Mouse (Mus musculus) liver, embryonic 14.5 days (tissue): Measurements from ENCODE around the gene Lhfpl2. TPM values are rescaled to one million over a fixed set of nuclear protein-coding genes. Genes with fewer than 3 reads are reported as not detected.
A peak's percentile ranks its signal among the peaks of the same experiment; 100 is the strongest.

Experiments
- ATAC-seq: fragments of 200-750 bp; cut with Nextera tagmentation; 2 replicates; pipeline ENCODE4 v1.8.0; 2017; ENCODE audit warnings: moderate number of reproducible peaks, mild to moderate bottlenecking, moderate library complexity; ENCODE audit not compliant: insufficient read depth
- DNase-seq, 3 experiments: peaks; one replicate each; pipeline ENCODE4 v3.0.0-alpha.2; 2012 to 2013; ENCODE audit warnings: low read depth in 3 of 3, low spot score in 3 of 3
- H3K27ac ChIP-seq: fragments of 300-500 bp; sonication (generic); 2 replicates; pipeline ENCODE4 v1.5.1; 2014; ENCODE audit warnings: moderate library complexity, mild to moderate bottlenecking, control low read depth, inconsistent platforms
- H3K27me3 ChIP-seq: fragments of 300-500 bp; sonication (generic); 2 replicates; pipeline ENCODE4 v1.6.1; 2014; ENCODE audit warnings: mild to moderate bottlenecking, low read length, moderate library complexity; ENCODE audit not compliant: control insufficient read depth, insufficient read depth
- H3K36me3 ChIP-seq: fragments of 300-500 bp; sonication (generic); replicated peaks from 2 replicates; pipeline ENCODE4 v1.6.1; 2014; ENCODE audit warnings: low read depth; ENCODE audit not compliant: control insufficient read depth, insufficient read depth
- H3K4me1 ChIP-seq, 2 experiments: fragments of 200-500 bp in 1 of 2; fragments of 300-500 bp in 1 of 2; sonication (generic) in 1 of 2; replicated peaks; 2 replicates each; pipeline ENCODE4 v1.6.1; 2012 to 2014; ENCODE audit warnings: antibody characterized with exemption in 1 of 2, inconsistent platforms in 1 of 2, low read length in 1 of 2; ENCODE audit not compliant: control insufficient read depth in 2 of 2, insufficient read depth in 2 of 2
- H3K4me2 ChIP-seq: fragments of 300-500 bp; sonication (generic); 2 replicates; pipeline ENCODE4 v1.6.1; 2014; ENCODE audit warnings: low read depth, mild to moderate bottlenecking, control low read depth, moderate library complexity
- H3K4me3 ChIP-seq, 2 experiments: fragments of 200-500 bp in 1 of 2; fragments of 300-500 bp in 1 of 2; sonication (generic) in 1 of 2; 2 replicates each; pipeline ENCODE4 v1.5.1; 2012 to 2014; ENCODE audit warnings: low read depth in 2 of 2, low read length in 2 of 2, mild to moderate bottlenecking in 2 of 2, control low read depth in 1 of 2, inconsistent platforms in 1 of 2, moderate library complexity in 1 of 2; ENCODE audit not compliant: insufficient read depth in 1 of 2
- H3K9ac ChIP-seq: fragments of 300-500 bp; sonication (generic); replicated peaks from 2 replicates; pipeline ENCODE4 v1.6.1; 2014; ENCODE audit warnings: mild to moderate bottlenecking, control low read depth, moderate library complexity
- H3K9me3 ChIP-seq: fragments of 300-500 bp; sonication (generic); 2 replicates; pipeline ENCODE4 v1.6.1; 2016; ENCODE audit warnings: low read length, mixed read lengths; ENCODE audit not compliant: control insufficient read depth
- CTCF ChIP-seq: IDR thresholded peaks from 2 replicates; pipeline ENCODE4 v1.5.1; 2016; ENCODE audit warnings: antibody characterized with exemption, low read depth, control low read depth
- EP300 ChIP-seq: IDR thresholded peaks from 2 replicates; pipeline ENCODE4 v1.6.1; 2016; ENCODE audit warnings: antibody characterized with exemption, low read depth
- WGBS: fragments of 180-500 bp; shearing (Covaris S2); extraction: QIAGEN DNeasy Blood & Tissue Kit; methylation state at CpG from one replicate; pipeline ENCODE4 v1.1.7; 2014; ENCODE audit not compliant: insufficient replicate concordance; 5-methylcytosine and 5-hydroxymethylcytosine counted together
- polyA plus RNA-seq, 2 experiments: library from polyadenylated mRNA; depleted of rRNA in 1 of 2; stranded (reverse) in 1 of 2; unstranded in 1 of 2; fragments of >200 nt; fragmentation: Nextera tagmentation in 1 of 2; extraction: Ambion mirVana in 1 of 2; gene quantifications; 2 replicates each; pipeline versions ENCODE4 v1.2.1 to v1.2.3; 2012 to 2014

Gene Lhfpl2
- polyA plus RNA-seq, 2 experiments = 2.4 to 3.2 TPM

DNA sequence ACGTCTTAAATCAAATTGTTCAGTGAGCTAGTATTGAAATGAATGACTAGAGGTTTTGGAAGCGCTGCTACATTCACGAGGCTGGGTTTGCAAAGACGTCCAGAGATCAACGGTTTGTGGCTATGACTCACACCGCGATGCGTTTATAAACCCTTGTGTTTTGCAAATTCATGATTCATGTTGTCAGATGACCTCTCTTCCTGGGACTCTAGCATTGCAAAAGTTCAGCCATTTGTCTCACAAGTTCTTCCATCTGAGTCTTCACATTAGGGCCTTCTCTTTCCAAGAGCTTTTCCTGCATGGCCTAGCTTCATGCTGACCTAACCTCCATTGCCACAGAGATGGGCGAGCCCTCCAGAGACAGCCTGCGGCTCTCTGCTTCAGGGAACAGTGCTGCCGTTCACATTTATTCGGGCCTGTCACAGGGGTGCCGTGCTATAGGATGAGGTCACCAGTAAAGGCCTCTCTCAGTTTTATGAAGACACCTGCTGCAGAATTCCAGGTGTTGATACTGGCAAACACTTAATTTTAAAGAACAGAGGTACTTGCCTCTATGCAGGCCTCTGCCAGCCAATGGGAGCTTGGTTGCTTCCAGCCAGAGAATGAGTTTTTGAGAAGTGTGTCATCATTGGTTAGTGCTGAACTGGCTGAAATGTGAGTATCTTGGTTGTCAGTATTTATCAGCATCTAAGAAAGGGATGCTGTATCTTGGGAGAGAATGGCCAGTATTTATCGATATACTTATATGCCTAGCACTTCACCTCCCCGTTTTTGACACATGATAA, 97.1 kb downstream of the Lhfpl2 start:
- Histone ChIP-seq H3K4me1 (peaks cover 0 to 3% of the 10 kb centered on the region in 2 experiments; a peak in 2 of 4 replicates), H3K27me3 (no peaks in the 10 kb centered on the region), H3K27ac (no peak overlapping the region), H3K9me3 (no peaks in the 10 kb centered on the region), H3K4me3 (no peak overlapping the region), H3K4me2 (no peak overlapping the region), H3K36me3 (no peaks in the 10 kb centered on the region), H3K9ac (no peak overlapping the region)
- WGBS = 67% methylated on average over 15 of the region's 15 CpGs
- ATAC-seq (no peak), DNase-seq (no peak)
- TF ChIP-seq EP300 (no peak), CTCF (no peak)

DNA sequence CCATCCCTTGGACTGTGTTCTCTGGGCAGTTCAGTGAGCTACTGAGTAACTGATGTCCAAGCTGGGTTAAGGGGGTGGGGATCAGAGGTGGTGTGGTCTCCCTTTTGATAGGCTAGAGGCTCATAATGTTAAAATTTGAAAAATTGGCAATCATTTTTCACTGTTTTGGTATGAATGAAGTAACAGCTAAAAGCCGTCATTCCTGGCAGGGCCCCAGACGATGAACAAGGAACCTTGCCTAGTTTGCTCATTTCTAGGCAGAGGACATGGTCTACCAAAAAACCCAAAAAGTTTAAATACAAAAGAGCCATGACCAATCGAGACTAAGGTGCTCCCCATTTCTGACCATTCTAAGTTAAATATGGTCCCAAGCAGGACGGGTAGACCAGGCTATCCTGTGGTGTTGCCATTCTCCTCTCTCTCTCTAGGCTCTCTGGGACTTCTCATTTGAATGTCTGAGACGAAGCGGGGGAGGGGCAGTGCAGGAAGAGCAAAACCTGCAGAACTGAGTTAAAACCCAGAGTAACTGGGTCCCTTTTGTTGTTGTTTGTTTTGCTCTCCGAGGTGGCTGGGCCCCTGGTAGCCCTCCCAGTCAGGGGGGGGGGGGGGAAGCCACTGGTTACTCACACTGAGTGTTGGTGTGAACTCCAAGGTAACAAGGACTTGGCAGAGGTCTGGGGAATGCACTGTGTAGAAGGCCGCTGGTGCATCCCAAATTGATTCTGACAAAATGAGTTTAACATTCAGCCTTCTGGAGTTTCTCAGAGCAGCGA, 98.2 kb downstream of the Lhfpl2 start:
- Histone ChIP-seq H3K36me3 (no peaks in the 10 kb centered on the region), H3K9ac (no peak overlapping the region), H3K27me3 (no peaks in the 10 kb centered on the region), H3K27ac (no peak overlapping the region), H3K4me2 (no peak overlapping the region), H3K4me1 (peaks cover 0 to 8% of the 10 kb centered on the region in 2 experiments; a peak in 2 of 4 replicates), H3K9me3 (no peaks in the 10 kb centered on the region), H3K4me3 (no peak overlapping the region)
- TF ChIP-seq CTCF = no peak
- no peak for TF ChIP-seq EP300
- DNase-seq = no peak
- ATAC-seq = no peak
- 50% methylated on average over 9 of the region's 9 CpGs for WGBS

DNA sequence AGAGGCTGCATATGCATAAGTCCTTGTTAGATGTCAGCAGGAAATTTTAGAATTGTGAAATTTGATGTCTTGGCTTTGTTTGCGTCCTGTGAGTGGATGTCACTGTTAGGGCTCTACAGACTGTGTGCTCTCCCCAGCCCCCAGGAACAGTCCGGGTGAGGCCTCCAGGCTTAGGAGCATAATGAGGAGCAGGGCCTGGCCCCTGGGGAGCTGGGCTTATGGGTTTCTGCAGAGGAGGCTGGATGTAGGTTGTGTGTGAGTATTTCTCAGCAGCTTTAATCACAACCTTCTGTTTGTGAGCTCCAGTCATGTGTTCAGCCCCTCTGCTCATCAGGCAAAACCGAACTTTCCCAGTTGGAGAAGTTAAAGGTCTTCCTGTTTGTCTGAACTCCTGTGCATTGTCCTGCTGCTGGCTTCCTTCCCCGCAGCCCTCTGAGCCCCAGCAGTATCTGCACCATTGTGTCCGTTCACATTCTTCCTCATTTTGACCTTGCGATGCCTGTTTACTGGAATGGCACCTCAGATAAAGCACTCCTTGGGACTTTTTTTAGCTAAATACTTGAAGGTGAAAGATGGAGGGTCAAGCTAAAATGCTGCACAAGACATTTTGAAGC, 101.4 kb downstream of the Lhfpl2 start:
- Histone ChIP-seq H3K36me3 (no peaks in the 10 kb centered on the region), H3K4me2 (no peak overlapping the region)
- 36% methylated on average over 6 of the region's 6 CpGs for WGBS

DNA sequence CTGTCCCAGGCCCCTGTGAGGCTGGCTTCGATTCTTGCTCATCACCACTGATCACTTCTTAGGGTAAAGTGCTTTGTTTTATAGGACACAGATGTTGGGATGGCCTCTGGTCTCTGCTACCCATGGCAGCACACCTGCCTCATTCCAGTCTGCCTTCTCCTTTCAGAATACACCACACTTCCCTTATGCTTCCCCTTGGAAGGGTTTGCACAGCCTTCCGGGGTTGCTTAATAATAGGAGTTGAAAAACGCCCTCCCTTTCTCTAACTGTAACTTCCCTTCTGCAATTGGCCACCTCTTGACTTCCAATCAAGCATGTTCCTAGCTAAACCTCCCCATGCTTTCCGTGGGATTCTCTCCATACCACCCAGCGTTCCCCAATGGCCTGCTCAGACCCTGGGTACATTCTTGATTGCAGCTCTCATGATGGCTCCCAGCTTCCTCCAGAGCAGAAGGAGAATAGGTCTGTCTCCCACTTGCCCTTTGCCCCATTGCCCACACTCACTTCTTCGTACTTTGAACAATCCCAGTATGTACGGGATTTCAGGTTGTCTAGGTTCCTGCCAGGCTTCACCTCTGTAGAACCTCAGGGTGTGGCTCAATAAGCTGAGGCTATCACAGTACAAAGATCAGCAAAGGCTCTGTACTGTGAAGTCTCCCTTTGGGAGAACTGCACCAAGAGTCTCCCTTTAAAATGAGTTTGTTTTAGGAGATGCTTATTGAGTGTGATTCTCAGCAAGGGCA, 102.1 kb downstream of the Lhfpl2 start:
- H3K9ac ChIP-seq = no peak overlapping the region
- ATAC-seq = no peak
- peaks cover 0 to 14% of the 10 kb centered on the region in 2 experiments; a peak in 2 of 4 replicates for H3K4me1 ChIP-seq
- no peak overlapping the region for H3K4me2 ChIP-seq
- H3K9me3 ChIP-seq = no peaks in the 10 kb centered on the region
- TF ChIP-seq EP300 = no peak
- no peak for TF ChIP-seq CTCF
- no peak overlapping the region for H3K27ac ChIP-seq
- DNase-seq = no peak
- 45% methylated on average over 7 of the region's 7 CpGs for WGBS
- no peak overlapping the region for H3K4me3 ChIP-seq
- no peaks in the 10 kb centered on the region for H3K36me3 ChIP-seq
- no peaks in the 10 kb centered on the region for H3K27me3 ChIP-seq

More for the DNA sequence above, 101.4 kb downstream of the Lhfpl2 start:
- no peak overlapping the region for H3K27ac ChIP-seq
- no peak for DNase-seq
- H3K4me1 ChIP-seq = peaks cover 0 to 12% of the 10 kb centered on the region in 2 experiments; a peak in 2 of 4 replicates
- no peaks in the 10 kb centered on the region for H3K9me3 ChIP-seq
- ATAC-seq = peak; percentile 39; the same call in 1 of the 2 replicates
- H3K4me3 ChIP-seq = no peak overlapping the region
- no peak for TF ChIP-seq EP300
- no peak for TF ChIP-seq CTCF
- no peak overlapping the region for H3K9ac ChIP-seq
- no peaks in the 10 kb centered on the region for H3K27me3 ChIP-seq
